Mouse (Mus musculus) lung, embryonic 15.5 days (tissue): ENCODE measurements around the gene Ube2c. TPM values are rescaled to one million over a fixed set of nuclear protein-coding genes. Genes with fewer than 3 reads are reported as not detected.

Experiments used
- ATAC-seq: fragments of 200-750 bp; cut with Nextera tagmentation; 2 replicates; pipeline ENCODE4 v1.8.0; 2017; ENCODE audit warnings: moderate number of reproducible peaks, borderline replicate concordance; ENCODE audit not compliant: low FRiP score, low TSS enrichment; ENCODE audit errors: extremely low read depth
- H3K27ac ChIP-seq: fragments of 300-500 bp; sonication (generic); 2 replicates; pipeline ENCODE4 v1.5.1; 2015; ENCODE audit warnings: moderate library complexity, mild to moderate bottlenecking, inconsistent platforms
- H3K27me3 ChIP-seq: fragments of 300-500 bp; sonication (generic); 2 replicates; pipeline ENCODE4 v1.6.1; 2015; ENCODE audit warnings: inconsistent platforms
- H3K36me3 ChIP-seq: fragments of 300-500 bp; sonication (generic); 2 replicates; pipeline ENCODE4 v1.6.1; 2015; ENCODE audit warnings: inconsistent platforms
- H3K4me1 ChIP-seq: fragments of 300-500 bp; sonication (generic); 2 replicates; pipeline ENCODE4 v1.6.1; 2015; ENCODE audit warnings: inconsistent platforms
- H3K4me2 ChIP-seq: fragments of 300-500 bp; sonication (generic); 2 replicates; pipeline ENCODE4 v1.6.1; 2015; ENCODE audit warnings: inconsistent platforms, mild to moderate bottlenecking, moderate library complexity
- H3K4me3 ChIP-seq: fragments of 300-500 bp; sonication (generic); 2 replicates; pipeline ENCODE4 v1.5.1; 2015; ENCODE audit warnings: mild to moderate bottlenecking, inconsistent platforms
- H3K9ac ChIP-seq: fragments of 300-500 bp; sonication (generic); 2 replicates; pipeline ENCODE4 v1.6.1; 2015; ENCODE audit warnings: inconsistent platforms
- H3K9me3 ChIP-seq: fragments of 300-500 bp; sonication (generic); 2 replicates; pipeline ENCODE4 v1.6.1; 2016; ENCODE audit warnings: inconsistent platforms
- WGBS: fragments of 180-500 bp; shearing (Covaris S2); methylation state at CpG from one replicate; pipeline ENCODE4 v1.1.7; 2015; 5-methylcytosine and 5-hydroxymethylcytosine counted together
- polyA plus RNA-seq: library from polyadenylated mRNA; unstranded; fragments of >200 nt; fragmentation: Nextera tagmentation; extraction: Ambion mirVana; gene quantifications from 2 replicates; pipeline ENCODE4 v1.2.1, GENCODE M21; 2015

Ube2c gene
- polyA plus RNA-seq, 1 experiment from 2014 or later = 590 TPM

DNA sequence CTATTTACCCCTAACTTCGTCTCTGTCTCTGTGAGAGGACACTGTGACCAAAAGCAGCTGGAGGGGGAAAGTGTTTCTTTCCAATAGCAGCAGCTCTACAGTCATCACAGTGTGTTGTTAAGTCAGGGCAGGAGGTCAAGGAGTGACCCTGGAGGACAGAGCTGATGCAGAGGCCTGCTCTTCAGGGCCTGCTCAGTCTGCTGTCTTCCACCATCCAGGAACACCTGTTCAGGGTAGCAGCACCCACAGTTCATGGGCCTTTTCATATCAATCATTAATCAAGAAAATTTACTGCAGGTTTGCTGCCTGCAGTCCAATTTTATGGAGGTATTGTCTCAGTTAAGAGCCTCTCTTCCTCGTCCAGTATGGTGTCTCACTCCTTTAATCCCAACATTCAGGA lies 43.9 kb downstream of the Ube2c start:
- Histone ChIP-seq H3K9ac (no peak overlapping the region), H3K4me2 (no peak overlapping the region), H3K27me3 (no peaks in the 10 kb centered on the region), H3K36me3 (no peaks in the 10 kb centered on the region), H3K9me3 (no peaks in the 10 kb centered on the region), H3K4me3 (no peak overlapping the region), H3K27ac (no peak overlapping the region), H3K4me1 (peaks cover 12% of the 10 kb centered on the region)
- ATAC-seq = no peak
- WGBS = 52% methylated on average over 2 of the region's 2 CpGs

DNA sequence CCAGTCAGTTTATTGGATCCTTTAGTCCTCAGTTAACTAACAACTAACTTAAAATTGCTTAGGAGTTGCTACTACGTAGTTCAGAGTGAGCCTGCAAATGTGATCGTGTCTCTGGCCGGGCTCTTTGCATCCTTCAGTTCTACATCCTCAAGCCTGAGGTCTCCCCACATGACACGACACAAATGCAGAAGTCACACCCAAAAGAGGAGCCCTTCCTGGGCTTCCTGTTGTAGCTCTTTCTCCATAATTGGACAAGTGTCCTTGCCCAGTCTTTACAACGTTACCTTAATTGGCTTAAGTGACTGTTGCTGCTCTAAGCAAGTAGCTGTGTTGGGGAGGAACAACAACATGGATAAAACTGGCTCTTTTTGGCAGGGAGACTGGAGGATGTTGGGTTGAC lies 45.6 kb downstream of the Ube2c start:
- Histone ChIP-seq H3K36me3 (no peaks in the 10 kb centered on the region), H3K4me1 (peaks cover 12% of the 10 kb centered on the region), H3K4me3 (no peak overlapping the region), H3K27me3 (no peaks in the 10 kb centered on the region), H3K4me2 (no peak overlapping the region), H3K9me3 (no peaks in the 10 kb centered on the region), H3K27ac (no peak overlapping the region), H3K9ac (no peak overlapping the region)
- ATAC-seq = no peak
- WGBS = 81% methylated on average over 5 of the region's 5 CpGs

DNA sequence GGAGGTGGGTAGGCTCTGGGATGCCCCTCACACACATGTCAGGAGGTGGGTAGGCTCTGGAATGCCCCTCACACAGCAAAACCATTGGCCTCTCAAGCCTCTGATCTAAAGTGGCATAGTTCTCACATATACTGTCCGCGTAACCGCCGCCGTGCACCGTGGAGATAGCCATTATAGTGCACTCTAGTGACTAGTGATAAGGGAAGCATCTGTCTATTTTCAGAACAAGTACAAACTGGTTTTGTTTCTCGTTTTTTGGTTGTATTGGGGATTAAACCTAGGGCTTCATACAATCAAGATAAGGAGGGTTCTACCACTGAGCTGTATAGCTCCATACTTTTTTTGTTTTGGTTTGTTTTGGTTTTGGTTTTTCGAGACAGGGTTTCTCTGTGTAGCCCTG lies 46.1 kb downstream of the Ube2c start:
- Histone ChIP-seq H3K9ac (no peak overlapping the region), H3K36me3 (peaks cover 4% of the 10 kb centered on the region), H3K4me2 (no peak overlapping the region), H3K9me3 (no peaks in the 10 kb centered on the region), H3K27me3 (no peaks in the 10 kb centered on the region), H3K4me1 (peaks cover 12% of the 10 kb centered on the region), H3K27ac (no peak overlapping the region), H3K4me3 (no peak overlapping the region)
- ATAC-seq = no peak
- WGBS = 87% methylated on average over 8 of the region's 8 CpGs

DNA sequence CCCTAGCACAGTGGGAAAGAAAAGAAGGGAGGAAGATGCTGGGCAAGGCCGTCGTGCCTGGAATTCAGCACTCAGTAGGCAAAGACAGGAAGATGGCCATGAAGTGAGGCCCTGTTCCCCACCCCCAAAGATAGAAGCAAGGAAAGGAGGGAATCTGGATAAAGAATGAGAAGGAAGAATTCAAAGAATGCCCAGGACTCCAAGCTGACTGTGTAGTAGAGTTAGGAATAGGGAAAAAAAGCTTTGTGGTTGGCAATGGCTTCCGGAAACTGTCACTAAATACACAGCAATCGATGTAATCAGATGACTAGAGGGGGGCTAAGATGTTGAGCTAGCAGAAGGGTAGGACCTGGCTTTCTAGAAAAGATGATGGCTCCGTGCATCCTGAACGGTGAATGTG lies 47.5 kb downstream of the Ube2c start:
- H3K4me1 ChIP-seq = peaks cover 13% of the 10 kb centered on the region
- peak overlapping the region; percentile 30; the same call in 1 of the 2 replicates for H3K27ac ChIP-seq
- no peak overlapping the region for H3K4me3 ChIP-seq
- H3K9ac ChIP-seq = no peak overlapping the region
- H3K36me3 ChIP-seq = peaks cover 12% of the 10 kb centered on the region
- H3K9me3 ChIP-seq = no peaks in the 10 kb centered on the region
- ATAC-seq = no peak
- WGBS = 52% methylated on average over 6 of the region's 6 CpGs
- no peak overlapping the region for H3K4me2 ChIP-seq
- no peaks in the 10 kb centered on the region for H3K27me3 ChIP-seq

DNA sequence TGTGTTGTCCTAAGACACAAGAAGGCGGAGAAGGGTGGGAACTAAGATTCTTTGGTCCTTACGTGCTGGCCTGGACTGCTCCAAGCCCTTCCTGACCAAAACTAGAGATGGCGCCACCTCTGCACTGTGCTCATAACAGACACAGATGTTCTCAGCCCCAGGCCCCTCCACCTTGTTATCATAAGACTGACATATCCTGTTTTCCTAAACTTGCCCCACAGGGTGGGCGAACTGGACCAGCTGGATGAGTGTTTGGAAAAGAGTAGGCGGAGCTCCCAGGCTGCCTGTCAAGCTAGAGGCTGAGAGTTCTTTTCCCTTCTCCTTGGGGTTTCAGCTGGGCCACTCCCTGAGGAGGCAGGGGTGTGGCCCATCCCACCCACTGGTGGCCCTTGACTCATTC lies 48.0 kb downstream of the Ube2c start:
- H3K27ac ChIP-seq = peak overlapping the region; percentile 30; the same call in 1 of the 2 replicates

DNA sequence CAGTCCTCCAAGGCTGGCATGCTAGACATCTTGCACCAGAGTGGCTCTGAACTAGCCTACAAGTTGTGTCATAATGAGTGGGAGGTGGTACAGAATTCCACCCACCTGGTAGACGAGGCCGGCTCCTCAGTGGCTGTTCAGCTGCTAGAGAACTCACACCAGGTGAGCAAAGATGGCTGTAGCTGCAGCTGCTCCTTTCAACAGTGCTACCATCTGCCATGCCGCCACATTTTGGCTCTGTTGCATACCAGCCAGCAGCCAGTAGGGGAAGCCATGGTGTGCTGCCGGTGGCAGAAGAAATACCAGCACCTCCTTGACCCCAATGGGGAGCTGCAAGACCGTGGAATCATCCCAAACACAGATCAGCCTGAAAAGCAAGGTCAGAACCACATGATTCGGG lies 51.4 kb downstream of the Ube2c start:
- H3K4me1 ChIP-seq = peaks cover 27% of the 10 kb centered on the region
- no peaks in the 10 kb centered on the region for H3K9me3 ChIP-seq
- 78% methylated on average over 6 of the region's 6 CpGs for WGBS
- no peaks in the 10 kb centered on the region for H3K27me3 ChIP-seq
- ATAC-seq = no peak
- no peak overlapping the region for H3K9ac ChIP-seq
- peaks cover 27% of the 10 kb centered on the region for H3K36me3 ChIP-seq
- H3K4me2 ChIP-seq = no peak overlapping the region
- no peak overlapping the region for H3K27ac ChIP-seq
- no peak overlapping the region for H3K4me3 ChIP-seq

More for the DNA sequence above, 48.0 kb downstream of the Ube2c start:
- Histone ChIP-seq H3K36me3 (peaks cover 12% of the 10 kb centered on the region), H3K9ac (no peak overlapping the region), H3K4me1 (peaks cover 17% of the 10 kb centered on the region), H3K4me3 (no peak overlapping the region), H3K27me3 (no peaks in the 10 kb centered on the region), H3K4me2 (no peak overlapping the region), H3K9me3 (no peaks in the 10 kb centered on the region)
- 37% methylated on average over 5 of the region's 5 CpGs for WGBS
- peak; percentile 17; the same call in 1 of the 2 replicates for ATAC-seq

DNA sequence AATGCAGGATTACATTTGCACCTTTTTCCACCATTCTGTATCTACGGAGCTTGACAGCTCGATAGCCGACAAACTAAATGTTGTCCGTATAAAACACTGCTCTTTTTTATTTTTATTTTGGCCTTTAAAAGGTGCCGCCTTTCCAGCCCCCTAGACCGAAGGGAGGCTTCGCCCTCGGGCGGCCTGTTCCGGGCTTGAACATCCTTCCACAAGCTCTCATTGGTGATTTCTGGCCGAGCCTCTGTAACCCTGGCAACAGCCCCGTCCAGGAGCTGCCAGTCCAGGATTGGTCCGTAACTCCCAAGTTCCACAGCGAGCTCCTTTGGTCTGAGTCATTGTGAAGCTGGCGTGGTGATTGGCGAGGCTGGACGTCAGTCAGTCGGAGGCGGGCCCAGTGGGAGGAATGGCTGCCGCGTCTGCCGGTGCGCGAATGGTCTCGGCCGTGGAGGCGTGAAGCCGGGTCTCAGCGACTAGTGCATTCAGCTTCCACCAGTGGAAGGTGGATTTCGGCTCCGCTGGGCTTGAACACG lies 53.0 kb downstream of the Ube2c start, which contains the start of gene Zswim1:
Gene Zswim1, plus strand, starts transcription at position 51 of the 530 bp plus-strand sequence.
- ATAC-seq = peak; percentile 99
- peaks cover 19% of the 10 kb centered on the region for H3K4me1 ChIP-seq
- H3K4me3 ChIP-seq = peak within 1 kb of the TSS; percentile 70
- H3K36me3 ChIP-seq = peaks cover 41% of the 10 kb centered on the region
- H3K27ac ChIP-seq = peak within 1 kb of the TSS; percentile 66
- peak within 1 kb of the TSS; percentile 70 for H3K9ac ChIP-seq
- 1% methylated on average over 32 of the region's 32 CpGs for WGBS
- peak within 1 kb of the TSS; percentile 58 for H3K4me2 ChIP-seq
- no peaks in the 10 kb centered on the region for H3K27me3 ChIP-seq
- H3K9me3 ChIP-seq = no peaks in the 10 kb centered on the region

DNA sequence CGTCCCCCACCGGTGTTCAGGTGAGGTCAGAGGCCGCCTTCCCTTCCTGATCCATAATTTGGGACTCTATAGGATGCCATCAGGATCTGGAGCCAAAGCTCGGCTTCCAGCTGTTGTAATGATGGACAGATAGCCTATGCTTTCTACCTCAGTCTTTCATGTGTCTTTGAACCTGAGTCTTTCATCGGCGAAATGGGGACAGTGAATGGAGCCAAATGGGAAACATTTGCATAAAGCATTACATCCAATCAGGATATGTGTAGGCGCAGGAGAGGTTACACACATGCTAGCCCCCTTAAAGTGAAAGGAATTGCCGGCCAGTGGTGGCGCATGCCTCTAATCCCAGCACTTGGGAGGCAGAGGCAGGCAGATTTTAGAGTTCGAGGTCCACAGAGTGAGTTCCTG lies 53.5 kb downstream of the Ube2c start:
- Histone ChIP-seq H3K4me2 (peak overlapping the region; percentile 58), H3K36me3 (peaks cover 41% of the 10 kb centered on the region), H3K27ac (peak overlapping the region; percentile 66), H3K9me3 (no peaks in the 10 kb centered on the region), H3K9ac (peak overlapping the region; percentile 70), H3K27me3 (no peaks in the 10 kb centered on the region), H3K4me1 (peaks cover 14% of the 10 kb centered on the region), H3K4me3 (peak overlapping the region; percentile 70)
- 2% methylated on average over 10 of the region's 10 CpGs for WGBS
- ATAC-seq = peak; percentile 76

DNA sequence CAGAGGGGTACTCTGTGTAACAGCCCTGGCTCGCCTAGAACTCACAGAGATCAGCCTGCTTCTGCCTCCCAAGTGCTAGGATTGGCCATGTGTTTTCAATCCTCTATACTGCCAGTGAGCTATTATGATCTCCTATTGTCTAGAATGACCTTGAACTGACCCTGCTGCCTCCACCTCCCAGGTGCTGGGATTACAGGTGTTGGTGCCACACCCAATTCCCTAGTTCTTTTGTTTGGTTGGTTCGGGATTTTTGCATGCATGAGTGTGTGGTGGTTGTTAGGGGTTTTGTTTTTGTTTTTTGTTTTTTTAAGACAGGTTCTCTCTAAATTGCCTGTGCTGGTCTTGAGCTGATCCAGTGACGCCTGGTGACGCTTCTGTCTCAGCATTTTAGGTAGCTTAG lies 54.3 kb downstream of the Ube2c start:
- Histone ChIP-seq H3K36me3 (peaks cover 41% of the 10 kb centered on the region), H3K4me3 (0 out of 2 replicates have a peak overlapping the region, but pooled peaks have one; percentile 70), H3K27me3 (no peaks in the 10 kb centered on the region), H3K4me2 (peak overlapping the region; percentile 58), H3K9ac (no peak overlapping the region), H3K9me3 (no peaks in the 10 kb centered on the region), H3K4me1 (peaks cover 14% of the 10 kb centered on the region), H3K27ac (no peak overlapping the region)
- ATAC-seq = no peak
- WGBS = 93% methylated on average over 4 of the region's 4 CpGs

DNA sequence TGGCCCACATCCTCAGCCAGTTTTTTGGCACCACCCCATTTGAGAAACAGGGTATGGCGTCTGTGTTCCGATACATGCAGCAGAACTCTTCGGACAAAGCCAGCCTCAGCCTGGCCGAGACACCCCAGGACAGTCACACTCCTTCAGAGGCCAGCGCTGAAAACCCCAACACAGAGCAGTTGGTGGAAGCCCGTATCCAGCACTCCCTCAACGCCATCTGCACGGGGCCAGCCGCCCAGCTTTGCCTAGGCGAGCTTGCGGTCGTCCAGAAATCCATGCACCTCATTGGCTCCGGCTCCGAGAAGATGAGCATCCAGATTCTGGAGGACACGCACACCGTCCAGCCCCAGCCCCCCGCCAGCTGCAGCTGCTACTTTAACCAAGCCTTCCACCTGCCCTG lies 55.8 kb downstream of the Ube2c start:
- Histone ChIP-seq H3K4me1 (peaks cover 14% of the 10 kb centered on the region), H3K9me3 (no peaks in the 10 kb centered on the region), H3K4me3 (no peak overlapping the region), H3K27ac (no peak overlapping the region), H3K36me3 (peaks cover 40% of the 10 kb centered on the region), H3K4me2 (no peak overlapping the region), H3K9ac (no peak overlapping the region), H3K27me3 (no peaks in the 10 kb centered on the region)
- 92% methylated on average over 17 of the region's 17 CpGs for WGBS
- no peak for ATAC-seq

DNA sequence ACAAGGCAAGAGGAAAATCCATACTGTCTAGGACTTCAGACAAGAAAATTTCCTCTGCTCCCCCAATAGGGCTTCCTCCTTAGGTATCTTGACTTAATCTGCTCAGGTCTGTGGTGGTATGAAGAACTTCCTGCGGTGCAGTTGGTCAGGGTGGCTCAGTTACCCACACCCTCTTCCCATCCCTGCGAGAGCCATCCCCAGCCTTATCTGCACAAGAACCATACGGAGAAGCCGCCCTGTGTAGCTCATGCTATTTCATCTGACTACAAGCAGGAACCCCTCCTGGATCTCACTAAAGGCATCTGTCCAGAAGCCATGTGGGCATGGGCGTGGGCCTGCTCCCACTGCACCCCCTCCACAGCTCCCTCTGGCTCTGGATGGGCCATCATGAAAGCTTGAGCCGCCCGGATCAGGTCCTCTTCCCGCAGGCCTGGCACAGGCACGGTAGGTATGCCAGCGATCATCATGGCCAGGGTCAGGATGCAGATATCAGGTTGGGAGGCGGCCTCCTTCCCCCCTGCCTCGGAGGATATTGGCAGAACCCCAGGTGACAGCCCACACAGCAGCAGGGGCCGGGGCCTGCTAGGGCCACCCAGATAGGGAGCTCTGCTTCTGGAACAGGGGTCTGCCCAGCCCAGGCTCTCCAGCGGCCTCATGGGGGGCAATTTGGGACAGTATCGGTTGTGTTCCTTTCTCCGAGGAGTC lies 57.6 kb downstream of the Ube2c start:
- H3K36me3 ChIP-seq = peaks cover 29% of the 10 kb centered on the region
- WGBS = 86% methylated on average over 16 of the region's 16 CpGs

More for the DNA sequence above, 57.6 kb downstream of the Ube2c start:
- H3K4me3 ChIP-seq = no peak overlapping the region
- no peaks in the 10 kb centered on the region for H3K27me3 ChIP-seq
- H3K4me2 ChIP-seq = no peak overlapping the region
- H3K27ac ChIP-seq = no peak overlapping the region
- no peak overlapping the region for H3K9ac ChIP-seq
- peaks cover 13% of the 10 kb centered on the region for H3K4me1 ChIP-seq
- no peak for ATAC-seq
- H3K9me3 ChIP-seq = no peaks in the 10 kb centered on the region
